Mouse (Mus musculus) midbrain, embryonic 11.5 days (tissue): ENCODE results near the gene Zfp563. TPM values are rescaled to one million over a fixed set of nuclear protein-coding genes. Genes with fewer than 3 reads are reported as not detected.

Experiments
- ATAC-seq: fragments of 200-750 bp; cut with Nextera tagmentation; 2 replicates; pipeline ENCODE4 v1.8.0; 2017; ENCODE audit warnings: moderate TSS enrichment, moderate library complexity; ENCODE audit not compliant: low FRiP score
- DNase-seq: peaks from one replicate; pipeline ENCODE4 v3.0.0; 2015; ENCODE audit warnings: low spot score; ENCODE audit errors: missing footprints
- H3K27ac ChIP-seq: fragments of 300-500 bp; sonication (generic); 2 replicates; pipeline ENCODE4 v1.5.1; 2014; ENCODE audit warnings: low read depth, low read length
- H3K27me3 ChIP-seq: fragments of 300-500 bp; sonication (generic); 2 replicates; pipeline ENCODE4 v1.6.1; 2014; ENCODE audit warnings: mild to moderate bottlenecking, low read length, moderate library complexity, mixed read lengths; ENCODE audit not compliant: control insufficient read depth, insufficient read depth
- H3K36me3 ChIP-seq: fragments of 300-500 bp; sonication (generic); 2 replicates; pipeline ENCODE4 v1.6.1; 2014; ENCODE audit warnings: mild to moderate bottlenecking, low read length, moderate library complexity, mixed read lengths; ENCODE audit not compliant: control insufficient read depth, insufficient read depth
- H3K4me1 ChIP-seq: fragments of 300-500 bp; sonication (generic); 2 replicates; pipeline ENCODE4 v1.6.1; 2014; ENCODE audit warnings: low read length; ENCODE audit not compliant: control insufficient read depth, insufficient read depth
- H3K4me2 ChIP-seq: fragments of 300-500 bp; sonication (generic); 2 replicates; pipeline ENCODE4 v1.6.1; 2014; ENCODE audit warnings: mild to moderate bottlenecking, moderate library complexity
- H3K4me3 ChIP-seq: fragments of 300-500 bp; sonication (generic); 2 replicates; pipeline ENCODE4 v1.5.1; 2014; ENCODE audit warnings: low read depth, low read length
- H3K9ac ChIP-seq: fragments of 300-500 bp; sonication (generic); 2 replicates; pipeline ENCODE4 v1.6.1; 2014; ENCODE audit warnings: low read length
- H3K9me3 ChIP-seq: fragments of 300-500 bp; sonication (generic); 2 replicates; pipeline ENCODE4 v1.6.1; 2016; ENCODE audit warnings: low read length; ENCODE audit not compliant: control insufficient read depth
- WGBS: fragments of 180-500 bp; shearing (Covaris S2); extraction: QIAGEN DNeasy Blood & Tissue Kit; methylation state at CpG from one replicate; pipeline ENCODE4 v1.1.7; 2014; 5-methylcytosine and 5-hydroxymethylcytosine counted together
- polyA plus RNA-seq: library from polyadenylated mRNA; unstranded; fragments of >200 nt; fragmentation: Nextera tagmentation; extraction: Ambion mirVana; gene quantifications from 2 replicates; pipeline ENCODE4 v1.2.1, GENCODE M21; 2014

Gene Zfp563
- 10.7 and 14.1 TPM in 2 replicates for polyA plus RNA-seq

- Histone ChIP-seq H3K27ac (peak within 1 kb of the TSS; percentile 81; the same call in 1 of the 2 replicates), H3K4me1 (peaks cover 14% of the 10 kb centered on the region; the same call in 1 of the 2 replicates), H3K9me3 (no peaks in the 10 kb centered on the region), H3K4me2 (peak within 1 kb of the TSS; percentile 59), H3K4me3 (peak within 1 kb of the TSS; percentile 41), H3K36me3 (no peaks in the 10 kb centered on the region), H3K27me3 (no peaks in the 10 kb centered on the region), H3K9ac (peak within 1 kb of the TSS; percentile 60)
- DNase-seq: peak; percentile 98
- WGBS: 3% methylated on average over 34 of the region's 34 CpGs
- peak; percentile 89 for ATAC-seq
Observed at GRCm38 (mm10) chr17:33089220-33089949, at the start of gene Zfp563. Gene Zfp563, plus strand, starts transcription at chr17:33089310.

DNA sequence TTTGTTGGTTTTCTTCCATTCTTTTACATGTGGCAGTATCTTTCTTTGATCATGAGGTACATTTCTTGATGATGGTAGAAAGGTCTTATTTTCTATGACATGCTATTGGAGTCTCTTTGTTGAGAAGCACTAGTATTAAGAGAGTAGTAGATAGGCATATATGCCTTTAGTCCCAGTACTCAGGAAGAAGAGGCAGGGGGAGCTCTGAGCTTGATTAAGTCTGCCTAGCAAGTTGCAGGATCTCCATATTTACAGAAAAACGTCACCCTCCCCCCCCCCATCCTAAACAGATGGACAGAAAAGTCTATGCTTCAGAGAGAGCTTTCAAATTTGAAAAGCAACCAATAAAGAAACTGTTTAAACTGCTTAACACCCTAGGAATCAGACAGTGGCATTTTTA is 30.3 kb upstream of the Zfp563 start:
- Histone ChIP-seq H3K27me3 (no peaks in the 10 kb centered on the region; the same call in 1 of the 2 replicates), H3K9me3 (no peaks in the 10 kb centered on the region), H3K9ac (no peak overlapping the region), H3K4me3 (no peak overlapping the region), H3K4me1 (no peaks in the 10 kb centered on the region), H3K4me2 (no peak overlapping the region), H3K36me3 (no peaks in the 10 kb centered on the region), H3K27ac (no peak overlapping the region)
- no peak for ATAC-seq
- DNase-seq: no peak
- WGBS: 10% methylated on average over 1 of the region's 1 CpGs

- DNase-seq (no peak), ATAC-seq (no peak)
- Histone ChIP-seq H3K36me3 (no peaks in the 10 kb centered on the region), H3K4me3 (no peak overlapping the region), H3K9ac (no peak overlapping the region), H3K4me1 (no peaks in the 10 kb centered on the region), H3K9me3 (no peaks in the 10 kb centered on the region), H3K27me3 (no peaks in the 10 kb centered on the region; the same call in 1 of the 2 replicates), H3K27ac (no peak overlapping the region), H3K4me2 (no peak overlapping the region)
- WGBS: 0% methylated on average over 1 of the region's 1 CpGs
Observed at GRCm38 (mm10) chr17:33063001-33063400, 26.1 kb upstream of the Zfp563 start.

- 52% methylated on average over 1 of the region's 1 CpGs for WGBS
- Histone ChIP-seq H3K27ac (no peak within 1 kb of the TSS), H3K4me1 (no peaks in the 10 kb centered on the region), H3K9me3 (no peaks in the 10 kb centered on the region), H3K4me3 (no peak within 1 kb of the TSS), H3K9ac (no peak within 1 kb of the TSS), H3K27me3 (no peaks in the 10 kb centered on the region), H3K4me2 (no peak within 1 kb of the TSS), H3K36me3 (no peaks in the 10 kb centered on the region)
- DNase-seq (no peak), ATAC-seq (no peak)
Observed at GRCm38 (mm10) chr17:33067958-33068357, 21.2 kb upstream of the Zfp563 start, which contains the start of gene 4921501E09Rik. Gene 4921501E09Rik, minus strand, starts transcription at chr17:33068058.

GRCm38 (mm10) chr17:33091630-33092029 is 2.5 kb downstream of the Zfp563 start:
- Histone ChIP-seq H3K9me3 (no peaks in the 10 kb centered on the region), H3K4me2 (peak overlapping the region; percentile 7; the same call in 1 of the 2 replicates), H3K27me3 (no peaks in the 10 kb centered on the region), H3K9ac (no peak overlapping the region), H3K4me3 (no peak overlapping the region), H3K4me1 (peaks cover 14% of the 10 kb centered on the region; the same call in 1 of the 2 replicates), H3K27ac (peak overlapping the region; percentile 14; the same call in 1 of the 2 replicates), H3K36me3 (no peaks in the 10 kb centered on the region)
- 53% methylated on average over 1 of the region's 1 CpGs for WGBS
- DNase-seq: no peak
- ATAC-seq: no peak

DNA sequence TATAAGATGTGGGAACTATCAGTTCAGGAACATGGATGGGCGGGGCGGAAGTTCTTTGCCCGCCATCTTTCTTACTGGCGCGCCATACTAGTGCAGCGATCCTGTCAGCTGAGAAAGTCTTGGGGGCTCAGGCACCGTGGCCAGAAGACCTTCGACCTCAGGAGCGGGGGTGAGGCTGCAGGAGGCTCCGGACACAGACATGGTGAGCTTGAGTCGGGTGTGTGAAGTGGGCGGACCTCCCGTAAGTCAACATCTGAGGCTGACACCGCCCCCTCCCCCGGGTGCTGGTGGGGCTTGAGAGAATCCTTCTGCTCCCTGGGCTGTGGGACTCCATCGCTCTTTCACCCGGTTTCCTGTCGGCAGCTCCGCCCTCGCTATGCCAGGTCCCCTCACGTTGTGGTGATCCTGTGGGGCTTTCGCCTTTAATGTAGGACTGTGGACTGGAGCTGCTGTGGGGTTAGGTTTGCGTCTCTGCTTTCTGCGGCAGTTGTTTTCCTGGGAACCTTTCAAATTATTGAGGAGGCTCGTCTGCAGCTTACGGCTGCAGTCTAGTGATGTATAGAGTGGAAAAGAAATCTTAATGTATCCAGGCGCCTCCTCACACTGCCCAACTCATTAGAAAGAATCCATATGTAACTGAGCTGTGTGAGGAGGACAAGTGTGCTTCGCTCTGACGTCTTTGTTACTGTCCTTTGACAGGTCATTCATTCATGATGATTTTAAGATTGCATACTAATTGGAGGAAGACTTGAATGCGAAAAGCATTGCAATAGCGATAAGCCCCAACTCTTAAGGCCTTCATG is 3.5 kb downstream of the Zfp563 start:
- peak overlapping the region; percentile 58 for H3K4me2 ChIP-seq
- H3K27me3 ChIP-seq: no peaks in the 10 kb centered on the region
- peak overlapping the region; percentile 81 for H3K27ac ChIP-seq
- no peaks in the 10 kb centered on the region for H3K9me3 ChIP-seq
- DNase-seq: peak; percentile 97
- no peaks in the 10 kb centered on the region for H3K36me3 ChIP-seq
- peak overlapping the region; percentile 73 for H3K4me3 ChIP-seq
- peaks cover 14% of the 10 kb centered on the region; the same call in 1 of the 2 replicates for H3K4me1 ChIP-seq
- peak overlapping the region; percentile 57 for H3K9ac ChIP-seq
- 3% methylated on average over 30 of the region's 31 CpGs for WGBS
- ATAC-seq: peak; percentile 70

DNA sequence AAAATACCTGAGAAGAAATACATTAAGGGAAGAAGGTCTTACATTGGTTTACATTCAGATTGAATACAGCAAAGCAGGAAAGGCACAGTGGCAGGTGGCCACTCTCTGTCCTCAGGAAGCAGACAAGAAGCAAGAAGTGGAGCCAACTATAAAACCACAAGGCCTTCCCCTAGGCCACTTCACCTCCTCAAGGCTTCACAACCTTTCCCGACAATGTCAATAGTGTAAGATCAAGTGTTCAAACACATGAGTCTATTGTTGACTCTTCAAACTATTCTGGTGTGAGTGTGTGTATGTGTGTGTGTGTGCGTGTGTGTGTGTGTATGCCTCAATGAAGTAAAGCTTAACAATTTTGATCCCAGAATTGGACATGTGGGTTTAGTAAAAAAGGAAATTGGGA is 8.3 kb downstream of the Zfp563 start:
- Histone ChIP-seq H3K9ac (no peak overlapping the region), H3K27ac (no peak overlapping the region), H3K36me3 (no peaks in the 10 kb centered on the region), H3K4me1 (peaks cover 7% of the 10 kb centered on the region; the same call in 1 of the 2 replicates), H3K9me3 (no peaks in the 10 kb centered on the region), H3K4me3 (no peak overlapping the region), H3K27me3 (no peaks in the 10 kb centered on the region), H3K4me2 (no peak overlapping the region)
- ATAC-seq: no peak
- no peak for DNase-seq
- WGBS: 90% methylated on average over 2 of the region's 2 CpGs

DNA sequence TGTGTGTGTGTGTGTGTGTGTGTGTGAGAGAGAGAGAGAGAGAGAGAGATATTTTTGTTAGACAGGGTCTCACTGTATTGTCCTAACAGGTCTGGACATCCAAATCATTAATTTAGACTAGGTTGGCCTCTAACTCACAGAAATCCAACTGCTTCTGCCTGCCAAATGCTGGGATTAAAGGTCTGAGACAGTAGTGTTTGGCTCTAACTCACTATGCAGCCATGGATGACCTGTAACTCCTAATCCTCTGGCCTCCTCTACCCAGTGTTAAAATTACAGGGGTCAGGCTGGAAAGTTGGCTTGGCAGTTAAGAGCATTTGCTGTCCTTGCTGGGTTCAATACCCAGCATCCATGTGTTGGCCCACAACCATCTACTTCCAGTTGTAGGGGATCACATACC is 35.4 kb downstream of the Zfp563 start:
- Histone ChIP-seq H3K36me3 (no peaks in the 10 kb centered on the region), H3K4me2 (no peak overlapping the region), H3K4me3 (no peak overlapping the region), H3K27ac (no peak overlapping the region), H3K4me1 (no peaks in the 10 kb centered on the region), H3K9ac (no peak overlapping the region), H3K27me3 (no peaks in the 10 kb centered on the region), H3K9me3 (no peaks in the 10 kb centered on the region)
- ATAC-seq (no peak), DNase-seq (no peak)

DNA sequence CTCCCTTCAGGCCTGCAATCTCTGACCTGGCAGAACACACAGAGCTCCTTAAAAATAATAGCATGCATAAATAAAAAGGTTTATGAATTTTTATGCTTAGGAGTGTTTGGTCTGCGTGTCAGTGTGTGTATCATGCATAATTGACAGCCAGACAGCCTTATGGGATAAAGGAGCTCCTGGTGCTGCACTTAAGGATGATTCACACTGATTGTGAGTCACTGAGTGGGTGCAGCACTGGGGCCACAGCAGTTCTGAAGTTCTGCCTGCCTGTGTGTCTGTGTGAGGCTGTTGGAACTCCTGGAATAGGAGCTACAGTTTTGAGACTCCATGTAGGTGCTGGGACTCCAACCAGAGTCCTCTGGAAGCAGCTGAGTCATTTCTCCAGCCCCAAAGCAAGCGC is 37.1 kb downstream of the Zfp563 start:
- H3K36me3 ChIP-seq: no peaks in the 10 kb centered on the region
- no peaks in the 10 kb centered on the region for H3K4me1 ChIP-seq
- no peak overlapping the region for H3K27ac ChIP-seq
- DNase-seq (no peak), ATAC-seq (no peak)
- H3K27me3 ChIP-seq: no peaks in the 10 kb centered on the region
- no peak overlapping the region for H3K4me2 ChIP-seq
- H3K4me3 ChIP-seq: no peak overlapping the region
- H3K9me3 ChIP-seq: no peaks in the 10 kb centered on the region
- WGBS: 70% methylated on average over 2 of the region's 2 CpGs
- no peak overlapping the region for H3K9ac ChIP-seq
